In the genomic region with DNA sequence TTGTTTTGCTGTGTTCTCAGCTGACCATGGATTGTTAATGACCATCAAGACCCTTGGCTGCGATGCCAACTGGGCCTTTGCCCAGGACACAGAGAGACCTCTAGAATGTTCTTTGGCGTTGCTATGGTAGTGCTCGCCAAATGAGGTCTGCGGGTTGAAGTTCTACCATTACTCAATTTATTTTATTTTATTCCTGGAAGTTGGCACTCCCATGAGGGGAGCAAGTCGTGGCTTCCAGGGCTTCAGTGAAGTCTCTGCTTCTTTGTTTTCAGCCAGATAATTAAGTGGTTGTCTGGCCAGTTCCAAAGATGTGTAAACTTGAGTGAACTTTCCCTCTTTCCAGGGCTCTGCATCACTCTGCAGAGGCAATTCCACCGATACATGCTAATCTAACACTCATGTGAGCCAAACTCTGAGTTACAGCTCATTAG, we compare ENCODE assay signal across 8 mouse cellular contexts. TPM values are rescaled to one million over a fixed set of nuclear protein-coding genes. Genes with fewer than 3 reads are reported as not detected.
A peak's percentile ranks its signal among the peaks of the same experiment; 100 is the strongest.
DNase-seq lines count a peak whose midpoint lies in the region; TF ChIP-seq lines count a peak whose summit lies in the region.

No protein-coding gene starts in this region.

- TF ChIP-seq CTCF in lung, adult 2 months (IDR thresholded peaks at IDR 0.05; ENCODE audit: insufficient read depth, low read length): no peak

- no peak for TF ChIP-seq POLR2A in lung, adult 2 months (IDR thresholded peaks at IDR 0.05; ENCODE audit: borderline replicate concordance, extremely low read depth, low read depth, low read length)

- WGBS in lung, adult 2 months: 58% methylated on average over 6 of the region's 6 CpGs

- no peaks in the 10 kb centered on the region; the same call in 1 of the 2 replicates for H3K4me1 ChIP-seq in lung, adult 2 months (ENCODE audit: control insufficient read depth, insufficient read depth, low read length)

- DNase-seq in cerebellum, adult 9-10 months: peak; percentile 38
- no peak for DNase-seq in cerebellum, adult 11 months
- DNase-seq in adipocyte (ENCODE audit: low spot score): peak; percentile 81
- peak; percentile 91 to 93 for DNase-seq in kidney, adult 8-10 months
- DNase-seq in lung, adult 2 months: peak; percentile 46
- peak; percentile 78 for DNase-seq in testis, postnatal 10 days (ENCODE audit: low spot score)
- no peak for DNase-seq in retina, postnatal 1 day
- no peak for DNase-seq in thymus, postnatal 10 days (ENCODE audit: low spot score in 2 of 2)

- H3K4me3 ChIP-seq in lung, adult 2 months (replicated peaks; ENCODE audit: extremely low read depth, low read depth, low read length): no peak overlapping the region

RNA-seq across cellular contexts. Expression of a gene that starts 43.6 kb away (rescaled TPM):
- polyA plus RNA-seq in lung, adult 2 months (2012; rRNA removed): 10.9 and 15.5 TPM in 2 replicates

Comparison
In these comparisons a context has a peak if more than half of its experiments do, and no peak if none do; other contexts are left out.
1. DNase-seq: peak in cerebellum, adult 9-10 months (single experiment), adipocyte (single experiment), kidney, adult 8-10 months (2 of 2), lung, adult 2 months (single experiment) and testis, postnatal 10 days (single experiment); none in cerebellum, adult 11 months (single experiment), retina, postnatal 1 day (single experiment) and thymus, postnatal 10 days (0 of 2).